Mouse (Mus musculus): Measurements from ENCODE around the gene Hipk1. TPM values are rescaled to one million over a fixed set of nuclear protein-coding genes. Genes with fewer than 3 reads are reported as not detected.

Hipk1 gene
- 46.8 TPM for polyA plus RNA-seq (2015; fragmentation: Illumina TruSeq; extraction: RNeasy Lipid Tissue Mini Kit (QIAGEN cat#74804); ENCODE audit: low read depth, low replicate concordance)

DNA sequence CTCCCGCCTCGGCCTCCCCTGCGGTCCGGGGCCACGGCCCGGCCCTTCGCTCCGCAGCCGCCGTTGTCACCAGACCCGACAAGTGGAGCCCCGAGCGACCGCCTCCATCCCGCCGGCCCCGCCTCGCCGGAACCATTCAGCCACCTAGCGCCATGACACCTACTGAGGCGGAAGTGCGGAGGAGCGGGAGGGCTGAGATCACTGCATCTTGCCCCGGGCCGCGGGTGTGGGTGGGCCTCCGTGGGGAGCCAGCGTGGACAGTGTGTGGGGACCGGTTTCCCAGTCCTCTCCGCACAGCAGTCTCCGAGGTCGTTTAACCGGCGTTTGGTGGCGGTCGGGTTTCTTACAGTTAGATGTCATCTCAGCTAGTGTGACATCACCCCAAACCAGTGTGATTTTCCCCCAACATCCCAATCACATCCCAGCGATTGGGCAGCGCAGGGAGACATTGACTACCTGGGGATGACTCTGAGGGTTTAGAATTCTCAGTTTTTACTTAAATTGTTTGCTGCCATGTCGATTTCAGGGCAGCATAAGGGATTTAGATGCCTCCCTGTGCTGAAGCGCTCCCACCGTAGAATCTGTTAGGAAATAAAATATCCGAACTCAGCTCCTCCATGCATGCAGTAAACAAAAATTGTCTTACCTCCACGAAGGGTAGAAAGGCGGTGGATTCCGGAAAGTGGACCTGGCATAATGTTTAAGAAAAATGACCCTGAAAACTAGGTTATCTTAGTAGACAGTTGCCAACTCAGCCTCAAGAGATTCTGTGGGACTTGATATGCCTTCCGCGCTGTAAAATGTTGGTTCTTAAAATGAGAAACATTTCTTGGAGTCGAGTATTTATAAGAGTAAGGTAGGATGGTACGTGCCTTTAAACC, at the start of gene Hipk1:
Gene Hipk1, minus strand, starts transcription at position 334 of the 881 bp plus-strand sequence.

DNA sequence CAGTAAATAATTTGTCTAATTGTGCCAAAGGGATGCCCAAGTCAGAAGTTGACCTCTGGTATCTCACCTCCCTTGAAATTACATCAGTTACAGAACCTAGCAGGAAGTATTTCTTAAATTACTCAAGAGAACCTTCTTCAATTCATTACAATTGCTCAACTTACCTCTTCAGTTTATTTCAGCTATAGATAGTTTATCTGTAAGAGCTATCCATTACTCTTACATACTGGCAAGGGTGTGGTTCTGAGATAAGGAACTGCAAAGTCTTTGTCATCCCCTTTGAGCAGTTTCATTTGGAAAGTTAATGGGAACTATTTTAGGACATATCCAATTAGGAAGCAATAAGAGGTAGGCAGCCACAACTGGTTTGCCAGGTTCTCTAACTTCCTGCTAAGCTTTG, 41.1 kb upstream of the Hipk1 start, which contains the start of gene Bcl2l15:
Gene Bcl2l15, plus strand, starts transcription at position 176 of the 400 bp plus-strand sequence.

DNA sequence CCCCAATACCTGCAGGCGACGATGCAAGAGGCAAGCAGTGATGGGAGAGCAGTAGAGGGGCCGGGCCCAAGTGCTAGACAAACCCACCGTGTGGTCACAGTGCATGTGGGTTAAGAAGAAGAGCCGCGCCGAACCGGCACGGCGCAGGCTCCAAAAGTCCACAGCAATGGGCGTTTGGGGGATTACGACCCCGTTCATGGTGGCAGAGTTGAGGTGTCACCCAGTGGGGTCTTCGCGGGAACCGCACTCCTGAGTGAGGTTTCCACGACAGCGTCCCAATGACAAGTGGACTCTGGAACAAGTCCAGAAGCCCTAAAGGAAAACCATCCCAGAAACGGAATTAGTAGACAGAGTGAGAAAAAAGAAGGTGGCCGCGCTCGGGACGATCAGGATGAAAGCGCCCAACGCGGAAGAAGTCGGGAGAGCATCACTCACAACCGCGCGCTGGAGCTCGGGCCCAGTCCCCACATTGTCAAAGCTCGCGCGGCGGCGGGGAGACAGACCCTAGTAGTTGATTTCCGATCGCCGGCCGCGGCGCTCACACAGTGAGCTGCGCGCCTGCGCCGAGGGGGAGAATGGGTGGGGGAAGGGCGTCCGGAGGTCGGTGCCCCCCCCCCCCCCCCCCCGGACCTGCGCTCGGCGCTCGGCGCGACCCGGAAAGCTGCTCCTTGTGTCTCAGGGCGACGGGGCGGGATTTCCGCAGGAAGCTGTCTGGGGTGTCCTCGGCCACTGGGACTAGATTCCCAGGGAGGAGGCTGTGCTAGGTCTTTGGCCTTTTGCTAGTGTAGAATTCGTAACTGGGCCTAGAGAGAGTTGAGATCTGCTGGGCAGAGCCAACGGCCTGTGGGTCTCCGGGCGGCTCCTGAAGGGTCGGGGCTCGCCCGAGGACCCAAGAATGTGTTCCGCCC, 17.8 kb upstream of the Hipk1 start, which contains the start of the genes Dclre1b, Ap4b1 and Gm43064:
Gene Dclre1b, minus strand, starts transcription at position 554 of the 908 bp plus-strand sequence.
Gene Ap4b1, plus strand, starts transcription at position 630 of the 908 bp plus-strand sequence.
Gene Gm43064, plus strand, starts transcription at position 683 of the 908 bp plus-strand sequence.

DNA sequence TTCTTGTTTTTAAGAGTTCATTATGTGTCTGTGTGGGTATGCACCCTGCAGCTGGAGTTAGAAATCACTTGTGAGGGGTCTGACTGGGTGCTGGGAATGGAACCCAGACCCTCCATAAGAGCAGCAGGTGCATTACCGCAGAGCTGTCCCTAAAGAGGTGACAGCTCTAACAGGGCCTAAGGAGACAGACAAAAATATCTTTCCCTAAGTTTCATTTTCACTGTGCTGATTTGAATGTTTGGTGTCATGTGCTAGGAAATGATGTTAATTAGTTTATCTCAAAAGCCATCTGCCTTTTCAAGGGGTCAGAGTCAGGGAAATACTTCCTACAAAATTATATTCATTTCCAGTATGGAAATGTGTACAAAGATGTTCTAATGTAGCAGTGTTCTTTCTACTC, 52.0 kb downstream of the Hipk1 start, which contains the start of gene Gm10964:
Gene Gm10964, plus strand, starts transcription at position 38 of the 400 bp plus-strand sequence.

DNA sequence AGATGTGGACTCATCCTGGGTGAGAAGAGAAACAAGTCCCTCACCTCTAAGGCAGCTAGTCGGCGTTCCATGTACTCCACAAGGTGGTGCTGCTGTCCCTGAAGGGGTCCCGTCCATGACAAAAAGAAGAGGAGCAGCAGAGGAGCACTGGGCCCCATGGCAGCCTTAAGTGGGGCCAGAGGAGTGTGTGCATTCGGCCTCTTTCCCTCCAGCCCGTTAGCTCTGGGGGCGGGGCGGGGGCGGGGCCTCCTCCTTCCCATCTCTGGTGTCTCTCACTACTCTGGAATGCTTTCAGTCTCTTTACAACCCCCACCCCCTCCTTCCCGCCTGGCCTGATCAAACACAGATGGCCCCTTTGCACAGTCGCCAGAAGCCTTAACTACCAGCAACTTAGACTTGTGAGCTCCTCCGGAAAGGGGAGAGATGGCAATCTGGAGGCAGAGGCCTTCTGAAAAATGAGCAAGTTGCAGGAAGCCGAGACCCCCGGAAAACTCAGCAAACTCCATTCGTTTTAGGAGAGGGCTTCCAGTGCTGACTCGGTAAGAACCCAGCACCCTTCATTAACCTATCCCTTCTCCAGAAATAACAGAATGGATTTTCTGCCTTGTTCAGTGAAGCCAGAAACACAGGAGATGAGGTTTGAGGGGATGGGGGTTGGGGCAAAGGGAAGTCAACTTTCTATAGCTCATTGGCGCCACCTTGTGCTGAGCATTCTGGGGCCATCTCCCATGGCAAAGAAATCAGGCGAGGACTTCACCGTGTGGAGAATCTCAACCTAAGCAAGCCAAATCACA, 53.4 kb downstream of the Hipk1 start, which contains the start of gene Olfml3:
Gene Olfml3, minus strand, starts transcription at position 224 of the 794 bp plus-strand sequence.

Other genes starting within 250 kb of the Hipk1 start
- 22.0 TPM for gene Syt6, start 216.3 kb downstream of the Hipk1 start, polyA plus RNA-seq (2015; fragmentation: Illumina TruSeq; extraction: RNeasy Lipid Tissue Mini Kit (QIAGEN cat#74804); ENCODE audit: low read depth, low replicate concordance)
- not detected for gene Atg4a-ps, start 145.5 kb downstream of the Hipk1 start, polyA plus RNA-seq (2015; fragmentation: Illumina TruSeq; extraction: RNeasy Lipid Tissue Mini Kit (QIAGEN cat#74804); ENCODE audit: low read depth, low replicate concordance)
- 11.0 TPM for gene Olfml3, start 53.6 kb downstream of the Hipk1 start, polyA plus RNA-seq (2015; fragmentation: Illumina TruSeq; extraction: RNeasy Lipid Tissue Mini Kit (QIAGEN cat#74804); ENCODE audit: low read depth, low replicate concordance)
- not detected for gene Gm10964, start 52.2 kb downstream of the Hipk1 start, polyA plus RNA-seq (2015; fragmentation: Illumina TruSeq; extraction: RNeasy Lipid Tissue Mini Kit (QIAGEN cat#74804); ENCODE audit: low read depth, low replicate concordance)
- gene Dclre1b, start 17.9 kb upstream of the Hipk1 start, polyA plus RNA-seq (2015; fragmentation: Illumina TruSeq; extraction: RNeasy Lipid Tissue Mini Kit (QIAGEN cat#74804); ENCODE audit: low read depth, low replicate concordance), result 8.1 TPM
- 15.9 TPM for gene Ap4b1, start 18.0 kb upstream of the Hipk1 start, polyA plus RNA-seq (2015; fragmentation: Illumina TruSeq; extraction: RNeasy Lipid Tissue Mini Kit (QIAGEN cat#74804); ENCODE audit: low read depth, low replicate concordance)
- gene Gm43064, start 18.0 kb upstream of the Hipk1 start, polyA plus RNA-seq (2015; fragmentation: Illumina TruSeq; extraction: RNeasy Lipid Tissue Mini Kit (QIAGEN cat#74804); ENCODE audit: low read depth, low replicate concordance), result 0.24 TPM
- 1.5 TPM for gene Bcl2l15, start 41.0 kb upstream of the Hipk1 start, polyA plus RNA-seq (2015; fragmentation: Illumina TruSeq; extraction: RNeasy Lipid Tissue Mini Kit (QIAGEN cat#74804); ENCODE audit: low read depth, low replicate concordance)
- gene Ptpn22, start 68.2 kb upstream of the Hipk1 start, polyA plus RNA-seq (2015; fragmentation: Illumina TruSeq; extraction: RNeasy Lipid Tissue Mini Kit (QIAGEN cat#74804); ENCODE audit: low read depth, low replicate concordance), result 0.79 TPM
- gene Rsbn1, start 122.6 kb upstream of the Hipk1 start, polyA plus RNA-seq (2015; fragmentation: Illumina TruSeq; extraction: RNeasy Lipid Tissue Mini Kit (QIAGEN cat#74804); ENCODE audit: low read depth, low replicate concordance), result 13.7 TPM
- 36.3 TPM for gene Phtf1, start 176.5 kb upstream of the Hipk1 start, polyA plus RNA-seq (2015; fragmentation: Illumina TruSeq; extraction: RNeasy Lipid Tissue Mini Kit (QIAGEN cat#74804); ENCODE audit: low read depth, low replicate concordance)

Data from brain, adult 10 weeks (tissue).